Mouse (Mus musculus): ENCODE measurements around the gene Cul5. TPM values are rescaled to one million over a fixed set of nuclear protein-coding genes. Genes with fewer than 3 reads are reported as not detected.

The Cul5 gene
- polyA plus RNA-seq (2012; rRNA removed): 12.0 and 13.4 TPM in 2 replicates
- polyA plus RNA-seq (2014; fragmentation: Nextera tagmentation; extraction: Ambion mirVana): 42.4 and 45.5 TPM in 2 replicates

GRCm38 (mm10) chr9:53669680-53670219 lies at the start of gene Cul5:
Gene Cul5 (minus strand): TSS chr9:53670014.
- Histone ChIP-seq H3K27ac (replicated peaks; ENCODE audit: low read depth, low read length) (no peak within 1 kb of the TSS), H3K9me3 (ENCODE audit: control insufficient read depth, low read length) (no peaks in the 10 kb centered on the region), H3K27me3 (ENCODE audit: control insufficient read depth, insufficient read depth, low read length) (no peaks in the 10 kb centered on the region), H3K36me3 (ENCODE audit: control insufficient read depth, insufficient read depth, low read length) (no peaks in the 10 kb centered on the region), H3K4me1 (ENCODE audit: control insufficient read depth, insufficient read depth, low read length) (peaks cover 15% of the 10 kb centered on the region), H3K4me2 (replicated peaks; ENCODE audit: low read depth, low read length, severe bottlenecking) (no peak within 1 kb of the TSS), H3K4me3 (replicated peaks; ENCODE audit: low read length) (no peak within 1 kb of the TSS), H3K9ac (ENCODE audit: low read depth, low read length, severe bottlenecking) (no peak within 1 kb of the TSS)
- ATAC-seq (ENCODE audit: low FRiP score, low read depth) (no peak), DNase-seq (ENCODE audit: low spot score) (no peak)
- TF ChIP-seq POLR2A (IDR thresholded peaks at IDR 0.05; ENCODE audit: borderline replicate concordance, extremely low read depth, insufficient read depth, insufficient read length): no peak
- 45% methylated on average over 5 of the region's 5 CpGs for WGBS

- no peaks in the 10 kb centered on the region; the same call in 1 of the 2 replicates for H3K4me1 ChIP-seq (ENCODE audit: control insufficient read depth, insufficient read depth, low read length)
- peak; percentile 92 for DNase-seq (ENCODE audit: low spot score)
- H3K27ac ChIP-seq (replicated peaks; ENCODE audit: low read depth, low read length): no peak within 1 kb of the TSS
- peak within 1 kb of the TSS; percentile 43 for H3K4me3 ChIP-seq (replicated peaks; ENCODE audit: low read length)
- H3K9ac ChIP-seq (ENCODE audit: low read depth, low read length, severe bottlenecking): no peak within 1 kb of the TSS
- TF ChIP-seq POLR2A (IDR thresholded peaks at IDR 0.05; ENCODE audit: borderline replicate concordance, extremely low read depth, insufficient read depth, insufficient read length): no peak
- 2% methylated on average over 28 of the region's 49 CpGs for WGBS
- ATAC-seq (ENCODE audit: low FRiP score, low read depth): peak; percentile 84
- H3K4me2 ChIP-seq (replicated peaks; ENCODE audit: low read depth, low read length, severe bottlenecking): peak within 1 kb of the TSS; percentile 80
- no peaks in the 10 kb centered on the region for H3K36me3 ChIP-seq (ENCODE audit: control insufficient read depth, insufficient read depth, low read length)
- H3K9me3 ChIP-seq (ENCODE audit: control insufficient read depth, low read length): no peaks in the 10 kb centered on the region
- H3K27me3 ChIP-seq (ENCODE audit: control insufficient read depth, insufficient read depth, low read length): peaks cover 14% of the 10 kb centered on the region
Measured at GRCm38 (mm10) chr9:53705992-53706696, 36.3 kb upstream of the Cul5 start, which contains the start of gene Rab39. Gene Rab39 (minus strand): TSS chr9:53706232.

GRCm38 (mm10) chr9:53705491-53705991 lies 35.7 kb upstream of the Cul5 start:
- Histone ChIP-seq H3K36me3 (ENCODE audit: control insufficient read depth, insufficient read depth, low read length) (no peaks in the 10 kb centered on the region), H3K9ac (ENCODE audit: low read depth, low read length, severe bottlenecking) (no peak overlapping the region), H3K9me3 (ENCODE audit: control insufficient read depth, low read length) (no peaks in the 10 kb centered on the region), H3K4me2 (replicated peaks; ENCODE audit: low read depth, low read length, severe bottlenecking) (peak overlapping the region; percentile 80), H3K27ac (replicated peaks; ENCODE audit: low read depth, low read length) (no peak overlapping the region), H3K4me1 (ENCODE audit: control insufficient read depth, insufficient read depth, low read length) (no peaks in the 10 kb centered on the region; the same call in 1 of the 2 replicates), H3K27me3 (ENCODE audit: control insufficient read depth, insufficient read depth, low read length) (peaks cover 14% of the 10 kb centered on the region), H3K4me3 (replicated peaks; ENCODE audit: low read length) (peak overlapping the region; percentile 43)
- peak; percentile 31; the same call in 1 of the 2 replicates for ATAC-seq (ENCODE audit: low FRiP score, low read depth)
- no peak for TF ChIP-seq POLR2A (IDR thresholded peaks at IDR 0.05; ENCODE audit: borderline replicate concordance, extremely low read depth, insufficient read depth, insufficient read length)
- peak; percentile 21 for DNase-seq (ENCODE audit: low spot score)
- WGBS: 1% methylated on average over 25 of the region's 28 CpGs

DNA sequence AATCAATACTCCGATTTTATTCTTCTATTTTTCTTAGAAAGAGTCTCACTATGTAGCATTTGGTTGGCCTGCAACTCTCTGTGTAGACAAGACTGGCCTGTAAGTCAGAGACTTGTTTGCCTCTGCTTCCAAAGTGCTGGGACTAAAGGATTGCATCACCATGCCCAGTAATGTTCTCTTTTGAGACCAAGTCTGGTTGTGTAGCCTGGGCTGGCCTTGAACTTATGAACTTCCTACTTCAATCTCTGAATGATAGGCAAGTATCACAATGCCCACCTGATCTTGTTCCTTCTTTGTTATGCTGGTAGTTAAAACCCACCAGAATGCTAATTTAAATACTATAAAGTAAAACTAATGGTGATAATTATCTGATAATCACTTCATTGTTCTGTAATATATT lies 33.2 kb upstream of the Cul5 start:
- WGBS: 92% methylated on average over 1 of the region's 1 CpGs
- no peaks in the 10 kb centered on the region for H3K9me3 ChIP-seq (ENCODE audit: control insufficient read depth, low read length)
- no peaks in the 10 kb centered on the region; the same call in 1 of the 2 replicates for H3K4me1 ChIP-seq (ENCODE audit: control insufficient read depth, insufficient read depth, low read length)
- no peak for ATAC-seq (ENCODE audit: low FRiP score, low read depth)
- H3K27me3 ChIP-seq (ENCODE audit: control insufficient read depth, insufficient read depth, low read length): peaks cover 14% of the 10 kb centered on the region
- no peak overlapping the region for H3K27ac ChIP-seq (replicated peaks; ENCODE audit: low read depth, low read length)
- no peak for DNase-seq (ENCODE audit: low spot score)
- no peak overlapping the region for H3K4me3 ChIP-seq (replicated peaks; ENCODE audit: low read length)
- no peak for TF ChIP-seq POLR2A (IDR thresholded peaks at IDR 0.05; ENCODE audit: borderline replicate concordance, extremely low read depth, insufficient read depth, insufficient read length)
- H3K9ac ChIP-seq (ENCODE audit: low read depth, low read length, severe bottlenecking): no peak overlapping the region
- H3K4me2 ChIP-seq (replicated peaks; ENCODE audit: low read depth, low read length, severe bottlenecking): no peak overlapping the region
- H3K36me3 ChIP-seq (ENCODE audit: control insufficient read depth, insufficient read depth, low read length): no peaks in the 10 kb centered on the region

DNA sequence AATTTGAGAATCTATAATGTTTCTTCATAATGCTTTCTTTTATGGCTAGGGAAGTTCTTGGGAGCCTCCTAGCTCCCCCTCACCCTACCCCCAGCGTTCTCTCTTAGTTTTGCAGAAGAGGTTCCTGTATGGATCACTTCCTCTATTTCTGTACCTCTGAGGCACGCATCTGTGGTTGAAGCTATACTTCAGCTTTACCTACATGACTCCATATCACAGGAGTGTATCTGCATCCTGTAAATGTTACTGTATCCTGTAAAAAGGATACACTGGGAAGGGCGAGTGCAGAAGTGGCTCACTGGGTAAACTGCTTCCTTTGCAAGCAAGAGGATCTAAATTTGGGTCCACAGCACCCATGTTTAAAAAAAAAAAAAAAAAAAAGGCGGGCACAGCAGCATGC lies 30.7 kb upstream of the Cul5 start:
- H3K36me3 ChIP-seq (ENCODE audit: control insufficient read depth, insufficient read depth, low read length): no peaks in the 10 kb centered on the region
- H3K27me3 ChIP-seq (ENCODE audit: control insufficient read depth, insufficient read depth, low read length): peaks cover 5% of the 10 kb centered on the region; the same call in 1 of the 2 replicates
- 64% methylated on average over 4 of the region's 4 CpGs for WGBS
- H3K27ac ChIP-seq (replicated peaks; ENCODE audit: low read depth, low read length): no peak overlapping the region
- ATAC-seq (ENCODE audit: low FRiP score, low read depth) (no peak), DNase-seq (ENCODE audit: low spot score) (no peak)
- H3K4me2 ChIP-seq (replicated peaks; ENCODE audit: low read depth, low read length, severe bottlenecking): no peak overlapping the region
- no peaks in the 10 kb centered on the region for H3K9me3 ChIP-seq (ENCODE audit: control insufficient read depth, low read length)
- no peaks in the 10 kb centered on the region for H3K4me1 ChIP-seq (ENCODE audit: control insufficient read depth, insufficient read depth, low read length)
- no peak overlapping the region for H3K4me3 ChIP-seq (replicated peaks; ENCODE audit: low read length)
- no peak overlapping the region for H3K9ac ChIP-seq (ENCODE audit: low read depth, low read length, severe bottlenecking)
- no peak for TF ChIP-seq POLR2A (IDR thresholded peaks at IDR 0.05; ENCODE audit: borderline replicate concordance, extremely low read depth, insufficient read depth, insufficient read length)

All from limb, embryonic 14.5 days (tissue).